Mouse (Mus musculus): ENCODE results near the gene Rps6ka2. TPM values are rescaled to one million over a fixed set of nuclear protein-coding genes. Genes with fewer than 3 reads are reported as not detected.
"Not testable (repeated sequence)": the region's sequence is repeated elsewhere in the genome, so short reads cannot be mapped to it uniquely, and the experiment has no call there.

Gene Rps6ka2
- polyA plus RNA-seq (2014; fragmentation: Nextera tagmentation; extraction: Ambion mirVana): 20.1 and 24.2 TPM in 2 replicates

GRCm38 (mm10) chr17:7169627-7170303 lies at the start of gene Rps6ka2:
Gene Rps6ka2, plus strand, starts transcription at chr17:7170115.
- WGBS: under 1% methylated on average over 44 of the region's 56 CpGs
- no peaks in the 10 kb centered on the region for H3K9me3 ChIP-seq (ENCODE audit: control insufficient read depth, low read length)

GRCm38 (mm10) chr17:7120835-7121234 lies 49.1 kb upstream of the Rps6ka2 start:
- 93% methylated on average over 3 of the region's 3 CpGs for WGBS
- H3K27ac ChIP-seq (replicated peaks; ENCODE audit: low read depth, low read length); DNase-seq (ENCODE audit: low spot score); ATAC-seq (ENCODE audit: insufficient number of reproducible peaks, low FRiP score, low TSS enrichment, low read depth); H3K9ac ChIP-seq (ENCODE audit: low read length); H3K9me3 ChIP-seq (ENCODE audit: control insufficient read depth, low read length); H3K27me3 ChIP-seq (ENCODE audit: control insufficient read depth, insufficient read depth, low read length); H3K4me2 ChIP-seq (ENCODE audit: low read depth, severe bottlenecking); H3K36me3 ChIP-seq (ENCODE audit: control insufficient read depth, insufficient read depth, low read length); H3K4me3 ChIP-seq (ENCODE audit: low read depth, low read length); H3K4me1 ChIP-seq (ENCODE audit: control insufficient read depth, insufficient read depth, low read length): not testable (repeated sequence)

More at GRCm38 (mm10) chr17:7169627-7170303, at the start of gene Rps6ka2:
- Histone ChIP-seq H3K4me1 (ENCODE audit: control insufficient read depth, insufficient read depth, low read length) (peaks cover 7% of the 10 kb centered on the region; the same call in 1 of the 2 replicates), H3K36me3 (ENCODE audit: control insufficient read depth, insufficient read depth, low read length) (no peaks in the 10 kb centered on the region), H3K9ac (ENCODE audit: low read length) (peak within 1 kb of the TSS; percentile 85), H3K4me3 (ENCODE audit: low read depth, low read length) (peak within 1 kb of the TSS; percentile 65), H3K27ac (replicated peaks; ENCODE audit: low read depth, low read length) (peak within 1 kb of the TSS; percentile 72), H3K4me2 (ENCODE audit: low read depth, severe bottlenecking) (peak within 1 kb of the TSS; percentile 65), H3K27me3 (ENCODE audit: control insufficient read depth, insufficient read depth, low read length) (no peaks in the 10 kb centered on the region)
- ATAC-seq (ENCODE audit: insufficient number of reproducible peaks, low FRiP score, low TSS enrichment, low read depth) (peak; percentile 100), DNase-seq (ENCODE audit: low spot score) (peak; percentile 96)

GRCm38 (mm10) chr17:7122554-7122953 lies 47.4 kb upstream of the Rps6ka2 start:
- H3K9me3 ChIP-seq (ENCODE audit: control insufficient read depth, low read length); H3K9ac ChIP-seq (ENCODE audit: low read length); DNase-seq (ENCODE audit: low spot score); H3K4me1 ChIP-seq (ENCODE audit: control insufficient read depth, insufficient read depth, low read length); H3K27me3 ChIP-seq (ENCODE audit: control insufficient read depth, insufficient read depth, low read length); H3K36me3 ChIP-seq (ENCODE audit: control insufficient read depth, insufficient read depth, low read length); H3K4me3 ChIP-seq (ENCODE audit: low read depth, low read length); H3K4me2 ChIP-seq (ENCODE audit: low read depth, severe bottlenecking); ATAC-seq (ENCODE audit: insufficient number of reproducible peaks, low FRiP score, low TSS enrichment, low read depth); H3K27ac ChIP-seq (replicated peaks; ENCODE audit: low read depth, low read length): not testable (repeated sequence)
- WGBS: 86% methylated on average over 11 of the region's 11 CpGs

GRCm38 (mm10) chr17:7126475-7126874 lies 43.4 kb upstream of the Rps6ka2 start:
- H3K27me3 ChIP-seq (ENCODE audit: control insufficient read depth, insufficient read depth, low read length); H3K4me2 ChIP-seq (ENCODE audit: low read depth, severe bottlenecking); H3K9me3 ChIP-seq (ENCODE audit: control insufficient read depth, low read length); H3K4me3 ChIP-seq (ENCODE audit: low read depth, low read length); ATAC-seq (ENCODE audit: insufficient number of reproducible peaks, low FRiP score, low TSS enrichment, low read depth); DNase-seq (ENCODE audit: low spot score); H3K4me1 ChIP-seq (ENCODE audit: control insufficient read depth, insufficient read depth, low read length); H3K36me3 ChIP-seq (ENCODE audit: control insufficient read depth, insufficient read depth, low read length); H3K9ac ChIP-seq (ENCODE audit: low read length); H3K27ac ChIP-seq (replicated peaks; ENCODE audit: low read depth, low read length): not testable (repeated sequence)
- WGBS: 82% methylated on average over 7 of the region's 10 CpGs

GRCm38 (mm10) chr17:7134002-7134401 lies 35.9 kb upstream of the Rps6ka2 start:
- not testable (repeated sequence) for H3K36me3 ChIP-seq (ENCODE audit: control insufficient read depth, insufficient read depth, low read length); DNase-seq (ENCODE audit: low spot score); H3K4me2 ChIP-seq (ENCODE audit: low read depth, severe bottlenecking); ATAC-seq (ENCODE audit: insufficient number of reproducible peaks, low FRiP score, low TSS enrichment, low read depth); H3K27me3 ChIP-seq (ENCODE audit: control insufficient read depth, insufficient read depth, low read length); H3K9ac ChIP-seq (ENCODE audit: low read length); H3K27ac ChIP-seq (replicated peaks; ENCODE audit: low read depth, low read length); H3K4me3 ChIP-seq (ENCODE audit: low read depth, low read length); H3K4me1 ChIP-seq (ENCODE audit: control insufficient read depth, insufficient read depth, low read length); H3K9me3 ChIP-seq (ENCODE audit: control insufficient read depth, low read length)
- no CpG with 5 or more reads among the region's 7 CpGs for WGBS

- WGBS: 87% methylated on average over 7 of the region's 8 CpGs
Measured at GRCm38 (mm10) chr17:7135277-7135676, 34.6 kb upstream of the Rps6ka2 start.

GRCm38 (mm10) chr17:7138186-7138925 lies 31.6 kb upstream of the Rps6ka2 start:
- no peaks in the 10 kb centered on the region for H3K9me3 ChIP-seq (ENCODE audit: control insufficient read depth, low read length)
- no peak overlapping the region for H3K9ac ChIP-seq (ENCODE audit: low read length)
- DNase-seq (ENCODE audit: low spot score) (no peak), ATAC-seq (ENCODE audit: insufficient number of reproducible peaks, low FRiP score, low TSS enrichment, low read depth) (no peak)
- no peaks in the 10 kb centered on the region for H3K36me3 ChIP-seq (ENCODE audit: control insufficient read depth, insufficient read depth, low read length)
- no peaks in the 10 kb centered on the region for H3K4me1 ChIP-seq (ENCODE audit: control insufficient read depth, insufficient read depth, low read length)
- 82% methylated on average over 21 of the region's 21 CpGs for WGBS
- H3K4me3 ChIP-seq (ENCODE audit: low read depth, low read length): no peak overlapping the region
- H3K27ac ChIP-seq (replicated peaks; ENCODE audit: low read depth, low read length): no peak overlapping the region
- no peaks in the 10 kb centered on the region for H3K27me3 ChIP-seq (ENCODE audit: control insufficient read depth, insufficient read depth, low read length)
- H3K4me2 ChIP-seq (ENCODE audit: low read depth, severe bottlenecking): no peak overlapping the region

More at GRCm38 (mm10) chr17:7135277-7135676, 34.6 kb upstream of the Rps6ka2 start:
- not testable (repeated sequence) for H3K36me3 ChIP-seq (ENCODE audit: control insufficient read depth, insufficient read depth, low read length); H3K9ac ChIP-seq (ENCODE audit: low read length); H3K9me3 ChIP-seq (ENCODE audit: control insufficient read depth, low read length); H3K4me3 ChIP-seq (ENCODE audit: low read depth, low read length); H3K4me1 ChIP-seq (ENCODE audit: control insufficient read depth, insufficient read depth, low read length); DNase-seq (ENCODE audit: low spot score); ATAC-seq (ENCODE audit: insufficient number of reproducible peaks, low FRiP score, low TSS enrichment, low read depth); H3K27ac ChIP-seq (replicated peaks; ENCODE audit: low read depth, low read length); H3K27me3 ChIP-seq (ENCODE audit: control insufficient read depth, insufficient read depth, low read length); H3K4me2 ChIP-seq (ENCODE audit: low read depth, severe bottlenecking)

- H3K27ac ChIP-seq (replicated peaks; ENCODE audit: low read depth, low read length): no peak overlapping the region
- no peaks in the 10 kb centered on the region for H3K9me3 ChIP-seq (ENCODE audit: control insufficient read depth, low read length)
- ATAC-seq (ENCODE audit: insufficient number of reproducible peaks, low FRiP score, low TSS enrichment, low read depth): no peak
- 84% methylated on average over 10 of the region's 10 CpGs for WGBS
- H3K4me3 ChIP-seq (ENCODE audit: low read depth, low read length): no peak overlapping the region
- no peaks in the 10 kb centered on the region for H3K36me3 ChIP-seq (ENCODE audit: control insufficient read depth, insufficient read depth, low read length)
- no peak overlapping the region for H3K4me2 ChIP-seq (ENCODE audit: low read depth, severe bottlenecking)
- DNase-seq (ENCODE audit: low spot score): no peak
- H3K27me3 ChIP-seq (ENCODE audit: control insufficient read depth, insufficient read depth, low read length): no peaks in the 10 kb centered on the region
- H3K4me1 ChIP-seq (ENCODE audit: control insufficient read depth, insufficient read depth, low read length): no peaks in the 10 kb centered on the region
- no peak overlapping the region for H3K9ac ChIP-seq (ENCODE audit: low read length)
Measured at GRCm38 (mm10) chr17:7140399-7141174, 29.3 kb upstream of the Rps6ka2 start.

Measured in limb, embryonic 11.5 days (tissue).